Mouse (Mus musculus) G1E (cell line): ENCODE data around the gene Lyrm7. TPM values are rescaled to one million over a fixed set of nuclear protein-coding genes. Genes with fewer than 3 reads are reported as not detected.

ENCODE experiments used
- ATAC-seq: 2 replicates; pipeline ENCODE4 v1.8.0; 2016; ENCODE audit warnings: mild to moderate bottlenecking; ENCODE audit not compliant: insufficient number of reproducible peaks, poor library complexity, low FRiP score, severe bottlenecking; ENCODE audit errors: extremely low read depth
- DNase-seq: peaks from one replicate; pipeline ENCODE4 v3.0.0; 2012; ENCODE audit warnings: low spot score
- H3K27me3 ChIP-seq: 2 replicates; pipeline ENCODE4 v1.6.1; 2012; ENCODE audit warnings: mild to moderate bottlenecking, low read length, inconsistent platforms; ENCODE audit not compliant: insufficient read depth
- H3K36me3 ChIP-seq: replicated peaks from 2 replicates; pipeline ENCODE3; 2012; ENCODE audit warnings: mild to moderate bottlenecking, inconsistent platforms
- H3K4me1 ChIP-seq: 2 replicates; pipeline ENCODE4 v1.6.1; 2012; ENCODE audit warnings: low read depth, low read length, inconsistent platforms, mixed read lengths; ENCODE audit not compliant: insufficient read depth
- H3K4me3 ChIP-seq: 2 replicates; pipeline ENCODE4 v1.5.1; 2012; ENCODE audit warnings: low read depth, mild to moderate bottlenecking, inconsistent platforms, low read length, moderate library complexity, mixed read lengths
- H3K9me3 ChIP-seq: replicated peaks from 2 replicates; pipeline ENCODE4 v1.6.1; 2012; ENCODE audit warnings: inconsistent platforms
- CTCF ChIP-seq: IDR thresholded peaks from 2 replicates; pipeline ENCODE4 v1.5.1; 2012; ENCODE audit warnings: low read depth, low read length, inconsistent platforms, mixed read lengths
- GATA1 ChIP-seq: IDR thresholded peaks from 2 replicates; pipeline ENCODE4 v1.6.1; 2012; ENCODE audit warnings: borderline replicate concordance, low read length, inconsistent platforms, mixed read lengths
- GATA2 ChIP-seq: IDR thresholded peaks from 2 replicates; pipeline ENCODE4 v1.6.1; 2012; ENCODE audit warnings: low read depth, low read length, inconsistent platforms, borderline replicate concordance
- POLR2AphosphoS5 ChIP-seq: IDR thresholded peaks from 2 replicates; pipeline ENCODE4 v1.6.1; 2012; ENCODE audit warnings: low read depth, low read length, inconsistent platforms; ENCODE audit not compliant: insufficient replicate concordance
- TAL1 ChIP-seq: conservative IDR thresholded peaks from 2 replicates; pipeline ENCODE4 v1.6.1; 2012; ENCODE audit warnings: low read depth, low read length, inconsistent platforms, mixed read lengths
- polyA plus RNA-seq: library from polyadenylated mRNA; stranded (reverse); fragments of >175 nt; gene quantifications from 2 replicates; pipeline ENCODE4 v1.2.3, GENCODE M21; 2012
- total RNA-seq, 2 experiments: library from RNA; stranded (forward) in 1 of 2; stranded (reverse) in 1 of 2; fragments of 200-1000 nt in 1 of 2; fragments of >200 nt in 1 of 2; fragmentation: Nextera tagmentation in 1 of 2; gene quantifications; 2 replicates each; pipeline ENCODE4 v1.2.3; 2014 to 2017

Gene Lyrm7
- total and polyA plus RNA-seq, 3 experiments: 0.51 to 9.9 (median 2.5) TPM

- no peaks in the 10 kb centered on the region for H3K4me1 ChIP-seq
- H3K36me3 ChIP-seq: no peaks in the 10 kb centered on the region
- ATAC-seq: no peak
- peaks cover 13% of the 10 kb centered on the region for H3K27me3 ChIP-seq
- DNase-seq: no peak
- TF ChIP-seq GATA1 (no peak), POLR2AphosphoS5 (no peak), TAL1 (no peak), GATA2 (no peak), CTCF (no peak)
- no peaks in the 10 kb centered on the region for H3K9me3 ChIP-seq
- no peak overlapping the region for H3K4me3 ChIP-seq
Observed at GRCm38 (mm10) chr11:54817449-54817848, 43.3 kb downstream of the Lyrm7 start.

- Histone ChIP-seq H3K4me1 (no peaks in the 10 kb centered on the region), H3K9me3 (no peaks in the 10 kb centered on the region), H3K36me3 (no peaks in the 10 kb centered on the region), H3K27me3 (peaks cover 21% of the 10 kb centered on the region), H3K4me3 (no peak overlapping the region)
- ATAC-seq: no peak
- TF ChIP-seq POLR2AphosphoS5 (no peak), GATA1 (no peak), CTCF (no peak), TAL1 (no peak), GATA2 (no peak)
- no peak for DNase-seq
Observed at GRCm38 (mm10) chr11:54815659-54816058, 45.1 kb downstream of the Lyrm7 start.

GRCm38 (mm10) chr11:54812812-54813516 is 47.8 kb downstream of the Lyrm7 start:
- ATAC-seq (no peak), DNase-seq (no peak)
- no peaks in the 10 kb centered on the region for H3K9me3 ChIP-seq
- no peaks in the 10 kb centered on the region for H3K4me1 ChIP-seq
- H3K27me3 ChIP-seq: peaks cover 38% of the 10 kb centered on the region
- no peak overlapping the region for H3K4me3 ChIP-seq
- no peak for TF ChIP-seq CTCF
- TF ChIP-seq GATA1: no peak
- TF ChIP-seq POLR2AphosphoS5: no peak
- no peak for TF ChIP-seq TAL1
- no peak for TF ChIP-seq GATA2
- H3K36me3 ChIP-seq: no peaks in the 10 kb centered on the region

- peaks cover 4% of the 10 kb centered on the region for H3K4me1 ChIP-seq
- ATAC-seq (no peak), DNase-seq (no peak)
- H3K4me3 ChIP-seq: no peak overlapping the region
- no peaks in the 10 kb centered on the region for H3K9me3 ChIP-seq
- H3K36me3 ChIP-seq: no peaks in the 10 kb centered on the region
- no peak for TF ChIP-seq TAL1
- no peak for TF ChIP-seq GATA2
- no peak for TF ChIP-seq GATA1
- no peak for TF ChIP-seq POLR2AphosphoS5
- TF ChIP-seq CTCF: no peak
- H3K27me3 ChIP-seq: peaks cover 37% of the 10 kb centered on the region
Observed at GRCm38 (mm10) chr11:54812314-54812713, 48.4 kb downstream of the Lyrm7 start.

GRCm38 (mm10) chr11:54811054-54811453 is 49.7 kb downstream of the Lyrm7 start:
- no peaks in the 10 kb centered on the region for H3K36me3 ChIP-seq
- H3K4me3 ChIP-seq: no peak overlapping the region
- H3K9me3 ChIP-seq: no peaks in the 10 kb centered on the region
- H3K27me3 ChIP-seq: peaks cover 40% of the 10 kb centered on the region
- ATAC-seq (no peak), DNase-seq (no peak)
- TF ChIP-seq POLR2AphosphoS5 (no peak), GATA1 (no peak), GATA2 (no peak), CTCF (no peak), TAL1 (no peak)
- H3K4me1 ChIP-seq: peaks cover 4% of the 10 kb centered on the region

- no peak for DNase-seq
- H3K27me3 ChIP-seq: peaks cover 43% of the 10 kb centered on the region
- no peak for ATAC-seq
- TF ChIP-seq GATA1: no peak
- TF ChIP-seq POLR2AphosphoS5: no peak
- no peak for TF ChIP-seq TAL1
- TF ChIP-seq GATA2: no peak
- TF ChIP-seq CTCF: no peak
- no peaks in the 10 kb centered on the region for H3K36me3 ChIP-seq
- peaks cover 4% of the 10 kb centered on the region for H3K4me1 ChIP-seq
- H3K4me3 ChIP-seq: no peak overlapping the region
- H3K9me3 ChIP-seq: no peaks in the 10 kb centered on the region
Observed at GRCm38 (mm10) chr11:54809582-54809981, 51.1 kb downstream of the Lyrm7 start.
